Mouse (Mus musculus): ENCODE measurements around the gene Hnrnpf. TPM values are rescaled to one million over a fixed set of nuclear protein-coding genes. Genes with fewer than 3 reads are reported as not detected.

Gene Hnrnpf
- 366 and 411 TPM in 2 replicates for polyA plus RNA-seq (2015; fragmentation: Nextera tagmentation; extraction: Ambion mirVana)

GRCm38 (mm10) chr6:117900126-117901080 is at the start of gene Hnrnpf:
Gene Hnrnpf (plus strand): TSS chr6:117900324.
- Histone ChIP-seq H3K9me3 (ENCODE audit: control insufficient read depth, low read length) (no peaks in the 10 kb centered on the region), H3K36me3 (ENCODE audit: control insufficient read depth, insufficient read depth) (no peaks in the 10 kb centered on the region), H3K27me3 (replicated peaks; ENCODE audit: control insufficient read depth, insufficient read depth, low read length) (no peaks in the 10 kb centered on the region), H3K4me1 (replicated peaks; ENCODE audit: control insufficient read depth, insufficient read depth, low read length) (peaks cover under 1% of the 10 kb centered on the region), H3K4me3 (replicated peaks; ENCODE audit: low read length) (no peak within 1 kb of the TSS), H3K27ac (ENCODE audit: low read length) (no peak within 1 kb of the TSS), H3K9ac (replicated peaks; ENCODE audit: low read depth, low read length) (no peak within 1 kb of the TSS), H3K4me2 (ENCODE audit: low read length) (no peak within 1 kb of the TSS)
- ATAC-seq: no peak
- 83% methylated on average over 17 of the region's 17 CpGs for WGBS

GRCm38 (mm10) chr6:117851747-117852146 is 48.4 kb upstream of the Hnrnpf start:
- Histone ChIP-seq H3K36me3 (ENCODE audit: control insufficient read depth, insufficient read depth) (peaks cover 22% of the 10 kb centered on the region), H3K4me3 (replicated peaks; ENCODE audit: low read length) (no peak overlapping the region), H3K9me3 (ENCODE audit: control insufficient read depth, low read length) (no peaks in the 10 kb centered on the region), H3K27me3 (replicated peaks; ENCODE audit: control insufficient read depth, insufficient read depth, low read length) (no peaks in the 10 kb centered on the region), H3K27ac (ENCODE audit: low read length) (no peak overlapping the region), H3K4me2 (ENCODE audit: low read length) (no peak overlapping the region), H3K4me1 (replicated peaks; ENCODE audit: control insufficient read depth, insufficient read depth, low read length) (no peaks in the 10 kb centered on the region), H3K9ac (replicated peaks; ENCODE audit: low read depth, low read length) (no peak overlapping the region)
- 68% methylated on average over 2 of the region's 2 CpGs for WGBS
- no peak for ATAC-seq

GRCm38 (mm10) chr6:117857990-117858389 is 42.1 kb upstream of the Hnrnpf start:
- ATAC-seq: no peak
- WGBS: 87% methylated on average over 1 of the region's 1 CpGs
- H3K27ac ChIP-seq (ENCODE audit: low read length): no peak overlapping the region
- H3K27me3 ChIP-seq (replicated peaks; ENCODE audit: control insufficient read depth, insufficient read depth, low read length): no peaks in the 10 kb centered on the region
- no peak overlapping the region for H3K4me2 ChIP-seq (ENCODE audit: low read length)
- H3K9me3 ChIP-seq (ENCODE audit: control insufficient read depth, low read length): no peaks in the 10 kb centered on the region
- H3K9ac ChIP-seq (replicated peaks; ENCODE audit: low read depth, low read length): no peak overlapping the region
- no peaks in the 10 kb centered on the region for H3K36me3 ChIP-seq (ENCODE audit: control insufficient read depth, insufficient read depth)
- H3K4me1 ChIP-seq (replicated peaks; ENCODE audit: control insufficient read depth, insufficient read depth, low read length): no peaks in the 10 kb centered on the region
- H3K4me3 ChIP-seq (replicated peaks; ENCODE audit: low read length): no peak overlapping the region

- Histone ChIP-seq H3K4me1 (replicated peaks; ENCODE audit: control insufficient read depth, insufficient read depth, low read length) (peaks cover 7% of the 10 kb centered on the region), H3K4me3 (replicated peaks; ENCODE audit: low read length) (peak within 1 kb of the TSS; percentile 95), H3K36me3 (ENCODE audit: control insufficient read depth, insufficient read depth) (no peaks in the 10 kb centered on the region), H3K9ac (replicated peaks; ENCODE audit: low read depth, low read length) (peak within 1 kb of the TSS; percentile 88), H3K9me3 (ENCODE audit: control insufficient read depth, low read length) (no peaks in the 10 kb centered on the region), H3K4me2 (ENCODE audit: low read length) (peak within 1 kb of the TSS; percentile 98), H3K27ac (ENCODE audit: low read length) (no peak within 1 kb of the TSS), H3K27me3 (replicated peaks; ENCODE audit: control insufficient read depth, insufficient read depth, low read length) (no peaks in the 10 kb centered on the region)
- no peak for ATAC-seq
- 66% methylated on average over 6 of the region's 6 CpGs for WGBS
Observed at GRCm38 (mm10) chr6:117861848-117862247, 38.3 kb upstream of the Hnrnpf start, which contains the start of gene Zfp239. Gene Zfp239 (plus strand): TSS chr6:117862100.

- H3K27me3 ChIP-seq (replicated peaks; ENCODE audit: control insufficient read depth, insufficient read depth, low read length): no peaks in the 10 kb centered on the region
- no peak overlapping the region for H3K9ac ChIP-seq (replicated peaks; ENCODE audit: low read depth, low read length)
- 78% methylated on average over 8 of the region's 8 CpGs for WGBS
- H3K4me2 ChIP-seq (ENCODE audit: low read length): peak overlapping the region; percentile 98
- H3K4me3 ChIP-seq (replicated peaks; ENCODE audit: low read length): no peak overlapping the region; the same call in 1 of the 2 replicates
- H3K36me3 ChIP-seq (ENCODE audit: control insufficient read depth, insufficient read depth): no peaks in the 10 kb centered on the region
- H3K27ac ChIP-seq (ENCODE audit: low read length): no peak overlapping the region
- no peaks in the 10 kb centered on the region for H3K9me3 ChIP-seq (ENCODE audit: control insufficient read depth, low read length)
- peak; percentile 11 for ATAC-seq
- peaks cover 7% of the 10 kb centered on the region for H3K4me1 ChIP-seq (replicated peaks; ENCODE audit: control insufficient read depth, insufficient read depth, low read length)
Observed at GRCm38 (mm10) chr6:117862465-117862864, 37.7 kb upstream of the Hnrnpf start.

- peak; percentile 96 for ATAC-seq
- Histone ChIP-seq H3K36me3 (ENCODE audit: control insufficient read depth, insufficient read depth) (no peaks in the 10 kb centered on the region), H3K9me3 (ENCODE audit: control insufficient read depth, low read length) (no peaks in the 10 kb centered on the region), H3K27ac (ENCODE audit: low read length) (no peak overlapping the region), H3K27me3 (replicated peaks; ENCODE audit: control insufficient read depth, insufficient read depth, low read length) (no peaks in the 10 kb centered on the region), H3K4me1 (replicated peaks; ENCODE audit: control insufficient read depth, insufficient read depth, low read length) (peaks cover 7% of the 10 kb centered on the region), H3K9ac (replicated peaks; ENCODE audit: low read depth, low read length) (peak overlapping the region; percentile 88), H3K4me2 (ENCODE audit: low read length) (peak overlapping the region; percentile 98), H3K4me3 (replicated peaks; ENCODE audit: low read length) (peak overlapping the region; percentile 95)
- 2% methylated on average over 26 of the region's 26 CpGs for WGBS
Observed at GRCm38 (mm10) chr6:117862899-117863620, 37.1 kb upstream of the Hnrnpf start.

- no peak for ATAC-seq
- no peaks in the 10 kb centered on the region for H3K27me3 ChIP-seq (replicated peaks; ENCODE audit: control insufficient read depth, insufficient read depth, low read length)
- H3K27ac ChIP-seq (ENCODE audit: low read length): no peak overlapping the region
- peak overlapping the region; percentile 98 for H3K4me2 ChIP-seq (ENCODE audit: low read length)
- no peak overlapping the region; the same call in 1 of the 2 replicates for H3K9ac ChIP-seq (replicated peaks; ENCODE audit: low read depth, low read length)
- H3K4me3 ChIP-seq (replicated peaks; ENCODE audit: low read length): peak overlapping the region; percentile 95
- H3K36me3 ChIP-seq (ENCODE audit: control insufficient read depth, insufficient read depth): no peaks in the 10 kb centered on the region
- peaks cover 7% of the 10 kb centered on the region for H3K4me1 ChIP-seq (replicated peaks; ENCODE audit: control insufficient read depth, insufficient read depth, low read length)
- 94% methylated on average over 8 of the region's 8 CpGs for WGBS
- no peaks in the 10 kb centered on the region for H3K9me3 ChIP-seq (ENCODE audit: control insufficient read depth, low read length)
Observed at GRCm38 (mm10) chr6:117863751-117864150, 36.4 kb upstream of the Hnrnpf start.

GRCm38 (mm10) chr6:117868187-117868586 is 31.9 kb upstream of the Hnrnpf start:
- WGBS: 93% methylated on average over 8 of the region's 8 CpGs

GRCm38 (mm10) chr6:117871034-117871433 is 29.1 kb upstream of the Hnrnpf start:
- Histone ChIP-seq H3K27ac (ENCODE audit: low read length) (no peak overlapping the region), H3K4me1 (replicated peaks; ENCODE audit: control insufficient read depth, insufficient read depth, low read length) (no peaks in the 10 kb centered on the region), H3K9me3 (ENCODE audit: control insufficient read depth, low read length) (no peaks in the 10 kb centered on the region), H3K4me3 (replicated peaks; ENCODE audit: low read length) (no peak overlapping the region), H3K36me3 (ENCODE audit: control insufficient read depth, insufficient read depth) (no peaks in the 10 kb centered on the region), H3K27me3 (replicated peaks; ENCODE audit: control insufficient read depth, insufficient read depth, low read length) (no peaks in the 10 kb centered on the region), H3K9ac (replicated peaks; ENCODE audit: low read depth, low read length) (no peak overlapping the region), H3K4me2 (ENCODE audit: low read length) (no peak overlapping the region)
- WGBS: 85% methylated on average over 14 of the region's 14 CpGs
- no peak for ATAC-seq

More at GRCm38 (mm10) chr6:117868187-117868586, 31.9 kb upstream of the Hnrnpf start:
- Histone ChIP-seq H3K27ac (ENCODE audit: low read length) (no peak overlapping the region), H3K4me1 (replicated peaks; ENCODE audit: control insufficient read depth, insufficient read depth, low read length) (peaks cover 7% of the 10 kb centered on the region), H3K4me2 (ENCODE audit: low read length) (no peak overlapping the region), H3K36me3 (ENCODE audit: control insufficient read depth, insufficient read depth) (no peaks in the 10 kb centered on the region), H3K9ac (replicated peaks; ENCODE audit: low read depth, low read length) (no peak overlapping the region), H3K27me3 (replicated peaks; ENCODE audit: control insufficient read depth, insufficient read depth, low read length) (no peaks in the 10 kb centered on the region), H3K9me3 (ENCODE audit: control insufficient read depth, low read length) (no peaks in the 10 kb centered on the region), H3K4me3 (replicated peaks; ENCODE audit: low read length) (no peak overlapping the region)
- ATAC-seq: no peak
